In the genomic region with DNA sequence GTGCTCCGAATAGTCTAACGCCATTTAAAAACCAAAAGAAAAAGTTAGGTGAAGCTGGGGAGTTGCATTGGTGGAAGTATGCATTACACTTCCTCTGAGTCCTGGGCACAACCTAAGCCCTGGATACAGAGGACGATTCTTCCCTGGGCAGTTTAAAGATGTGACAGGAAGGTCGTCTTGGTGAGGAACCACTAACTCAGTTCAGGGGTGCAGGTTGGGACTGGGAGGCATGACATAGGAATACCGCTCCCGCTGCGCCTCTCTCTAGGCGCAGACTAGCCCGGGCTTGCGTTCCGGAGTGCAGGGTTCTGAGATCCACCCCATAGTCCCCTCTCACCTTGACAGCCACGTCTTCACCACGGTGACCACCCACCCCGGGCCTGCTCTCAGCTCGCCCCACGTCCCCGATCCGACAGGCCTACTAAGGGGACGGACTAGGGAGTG, we compare ENCODE assay signal across 1 mouse cellular context.
TF ChIP-seq lines count a peak whose summit lies in the region.

No protein-coding gene starts in this region.

TF ChIP-seq in CH12.LX, 34 proteins besides CTCF, POLR2A, EP300 and RAD21 (continued from another document):
- no peak for TF ChIP-seq PAX5 (IDR thresholded peaks at IDR 0.05; ENCODE audit: low read length)
- no peak for TF ChIP-seq MAX (IDR thresholded peaks at IDR 0.05; ENCODE audit: low read length)
- no peak for TF ChIP-seq HCFC1 (IDR thresholded peaks at IDR 0.05; ENCODE audit: low read depth, low read length)
- no peak for TF ChIP-seq NELFE (IDR thresholded peaks at IDR 0.05; ENCODE audit: low read depth, low read length)
- no peak for TF ChIP-seq CHD1 (IDR thresholded peaks at IDR 0.05; ENCODE audit: low read depth, low read length)
- TF ChIP-seq MXI1 (IDR thresholded peaks at IDR 0.05; ENCODE audit: low read depth, low read length), result no peak
- TF ChIP-seq SMC3 (IDR thresholded peaks at IDR 0.05; ENCODE audit: low read depth, low read length), result no peak
- no peak for TF ChIP-seq RCOR1 (conservative IDR thresholded peaks at IDR 0.05; ENCODE audit: low read depth, low read length)
- no peak for TF ChIP-seq JUND (conservative IDR thresholded peaks at IDR 0.05; ENCODE audit: low read depth, low read length)
- no peak for TF ChIP-seq ETS1 (conservative IDR thresholded peaks at IDR 0.05; ENCODE audit: low read depth, low read length)
- TF ChIP-seq JUN (IDR thresholded peaks at IDR 0.05; ENCODE audit: insufficient read depth, low read depth, low read length), result no peak
- no peak for TF ChIP-seq BHLHE40 (IDR thresholded peaks at IDR 0.05; ENCODE audit: low read depth, low read length)
- no peak for TF ChIP-seq ELF1 (IDR thresholded peaks at IDR 0.05; ENCODE audit: low read depth, low read length)
- no peak for TF ChIP-seq UBTF (IDR thresholded peaks at IDR 0.05; ENCODE audit: low read depth, low read length)
- no peak for TF ChIP-seq ZKSCAN1 (IDR thresholded peaks at IDR 0.05; ENCODE audit: borderline replicate concordance, low read depth, low read length)
- no peak for TF ChIP-seq MAZ (IDR thresholded peaks at IDR 0.05; ENCODE audit: low read depth, low read length)
- TF ChIP-seq SIN3A (IDR thresholded peaks at IDR 0.05; ENCODE audit: low read length), result no peak
